Mouse (Mus musculus) frontal cortex, adult 2 months (tissue): ENCODE measurements around the gene Hormad1. TPM values are rescaled to one million over a fixed set of nuclear protein-coding genes. Genes with fewer than 3 reads are reported as not detected.
"Not testable (repeated sequence)": the region's sequence is repeated elsewhere in the genome, so short reads cannot be mapped to it uniquely, and the experiment has no call there.

Experiments
- DNase-seq, 2 experiments: peaks; one replicate each; pipeline ENCODE4 v3.0.0; 2022; ENCODE audit warnings: low spot score in 1 of 2; ENCODE audit errors: extremely low spot score in 1 of 2
- polyA plus RNA-seq: library from polyadenylated mRNA; depleted of rRNA; stranded (reverse); fragments of >200 nt; gene quantifications from 2 replicates; pipeline ENCODE4 v1.2.3, GENCODE M21; 2012

Hormad1 gene
- polyA plus RNA-seq, 1 experiment = not detected

GRCm38 (mm10) chr3:95553986-95554385 lies 5.5 kb upstream of the Hormad1 start:
- no peak for DNase-seq

GRCm38 (mm10) chr3:95560738-95561137 lies 1.3 kb downstream of the Hormad1 start:
- DNase-seq = no peak

- DNase-seq = no peak
These were observed 2.3 kb downstream of the Hormad1 start for GRCm38 (mm10) chr3:95561826-95562225.

DNA sequence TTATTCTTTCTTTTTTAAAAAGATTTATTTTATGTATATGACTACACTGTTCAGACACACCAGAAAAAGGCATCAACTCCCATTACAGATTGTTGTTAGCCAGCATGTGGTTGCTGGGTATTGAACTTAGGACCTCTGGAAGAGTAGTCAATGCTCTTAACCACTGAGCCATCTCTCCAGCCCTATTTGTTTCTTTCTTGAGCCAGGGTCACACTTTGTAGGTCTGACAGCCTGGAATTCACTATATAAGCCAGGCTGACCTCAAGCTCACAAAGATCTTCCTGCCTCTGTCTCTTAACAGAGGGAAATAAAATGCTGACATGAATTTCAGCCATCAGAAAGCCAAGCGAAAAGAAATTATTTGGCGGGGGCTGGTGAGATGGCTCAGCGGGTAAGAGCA lies 10.1 kb downstream of the Hormad1 start:
- DNase-seq = no peak

- peak in 1 of 2 experiments; percentile 1 for DNase-seq
These were observed 28.5 kb downstream of the Hormad1 start for GRCm38 (mm10) chr3:95587754-95588603.

DNA sequence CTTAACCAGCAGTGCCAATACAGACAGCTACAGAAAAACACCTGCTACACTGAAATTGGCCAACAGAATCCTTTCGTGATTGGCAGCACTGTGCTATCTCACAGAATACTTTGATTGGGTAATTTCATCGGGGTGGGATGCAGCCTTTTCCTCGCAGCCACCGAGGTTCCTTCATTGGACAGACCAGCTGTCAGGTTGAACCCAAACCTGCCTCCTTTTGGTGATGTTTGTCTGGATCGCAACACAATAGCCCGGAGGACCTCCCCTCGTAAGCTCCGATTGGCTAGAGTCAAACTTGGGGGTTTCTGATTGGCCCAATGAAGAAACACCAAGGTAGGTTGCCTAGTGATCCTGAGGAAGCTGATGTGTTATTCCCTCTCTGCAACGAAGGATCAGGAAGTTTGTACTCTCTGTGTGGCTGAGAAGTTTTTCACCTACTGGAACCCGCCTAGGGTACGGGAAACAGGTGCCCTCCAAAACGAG lies 29.2 kb downstream of the Hormad1 start, which contains the start of gene Golph3l:
Golph3l (plus strand) TSS at position 331 of the 483 bp plus-strand sequence.
- DNase-seq = peak; percentile 98 to 99

DNA sequence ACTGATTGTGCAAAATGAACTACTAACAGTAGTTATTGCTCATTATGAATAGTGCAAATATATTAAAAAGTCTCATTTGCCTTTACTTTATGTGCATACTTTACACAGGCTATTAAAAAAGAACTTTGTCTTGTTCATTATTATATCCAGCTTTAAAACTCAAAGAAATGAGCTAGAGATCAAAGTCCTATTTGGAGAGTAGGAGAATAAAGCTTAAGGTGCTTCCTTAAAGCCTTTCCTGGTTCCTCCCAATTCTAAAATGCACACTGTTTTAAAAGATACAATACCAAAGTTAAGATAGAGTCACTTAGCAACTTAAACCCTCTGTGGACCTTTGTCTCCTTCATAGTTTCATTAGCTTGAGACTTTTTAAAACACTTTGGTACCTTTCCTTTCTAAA lies 39.3 kb downstream of the Hormad1 start:
- DNase-seq = no peak

DNA sequence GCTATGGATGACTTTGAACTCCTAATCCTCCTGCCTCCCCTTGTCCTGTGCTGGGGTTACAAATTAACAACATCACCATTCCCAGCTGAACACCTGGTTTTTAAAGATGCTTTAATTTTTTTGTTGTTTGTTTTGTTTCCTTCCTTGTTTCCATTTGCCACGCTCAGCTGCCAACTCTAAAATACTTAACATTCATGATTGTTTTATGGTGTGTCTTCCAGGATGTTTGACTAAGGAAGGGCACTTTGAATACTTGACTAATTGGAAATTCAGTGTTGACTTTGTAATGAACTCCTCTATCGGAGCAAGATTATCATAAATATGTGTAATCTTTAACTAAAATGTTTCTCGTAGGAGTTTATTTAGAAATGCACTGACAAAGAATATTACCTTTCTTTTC lies 41.8 kb downstream of the Hormad1 start:
- DNase-seq = no peak

DNA sequence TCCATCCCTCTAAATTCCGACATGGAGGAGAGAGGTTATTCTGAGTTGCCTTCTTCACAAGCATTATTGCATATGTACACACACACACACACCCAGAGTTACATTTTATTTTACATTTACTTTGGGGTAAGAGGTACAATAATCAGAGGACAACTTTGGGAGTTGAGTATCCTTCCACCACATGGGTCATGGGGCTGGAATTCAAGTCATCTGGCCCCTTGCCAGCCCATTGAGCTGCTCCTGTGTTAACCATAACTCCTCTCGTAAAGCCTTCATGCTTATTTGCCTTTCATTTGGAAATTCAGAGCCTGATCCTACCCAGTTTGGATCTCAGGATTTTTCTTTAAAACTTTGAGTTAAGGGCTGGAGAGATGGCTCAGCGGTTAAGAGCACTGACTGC lies 46.6 kb downstream of the Hormad1 start:
- no peak for DNase-seq

DNA sequence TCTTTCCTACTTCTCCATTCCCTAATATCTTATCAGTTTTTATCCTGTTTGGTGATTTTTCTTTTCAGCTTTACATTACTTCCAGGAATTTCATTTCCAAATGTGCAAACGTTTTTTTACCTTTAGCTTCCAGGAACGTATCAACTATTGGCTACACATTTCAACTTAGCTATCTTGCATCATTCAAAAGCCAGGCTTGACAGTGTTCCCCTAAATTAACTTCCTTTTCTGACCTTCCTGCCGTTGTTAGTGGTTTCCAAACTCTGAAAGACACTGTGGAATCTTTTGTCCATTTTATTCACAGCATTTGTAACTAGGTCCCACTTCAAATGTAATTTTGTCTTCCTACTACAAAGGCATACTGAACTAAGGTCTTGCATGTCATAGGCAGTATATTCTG lies 49.7 kb downstream of the Hormad1 start:
- no peak for DNase-seq

DNA sequence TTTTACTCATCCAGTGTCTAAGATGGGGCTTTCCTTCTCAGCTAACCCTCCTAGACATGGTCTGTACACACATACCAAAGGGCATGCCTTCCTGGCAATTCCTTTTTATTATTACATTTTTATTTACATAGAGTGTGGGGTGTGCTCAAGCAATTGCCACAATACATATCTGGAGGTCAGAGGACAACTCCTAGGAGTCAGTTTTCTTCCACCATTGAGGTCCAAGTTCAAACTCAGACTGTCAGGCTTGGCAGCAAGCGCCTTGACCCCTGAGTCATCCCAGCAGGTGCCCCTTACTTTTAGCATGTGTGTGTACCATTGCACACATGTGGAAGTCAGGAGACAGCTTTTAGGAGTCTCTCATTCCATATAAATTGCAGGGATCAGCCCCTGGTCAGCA lies 54.5 kb downstream of the Hormad1 start:
- DNase-seq = no peak

DNA sequence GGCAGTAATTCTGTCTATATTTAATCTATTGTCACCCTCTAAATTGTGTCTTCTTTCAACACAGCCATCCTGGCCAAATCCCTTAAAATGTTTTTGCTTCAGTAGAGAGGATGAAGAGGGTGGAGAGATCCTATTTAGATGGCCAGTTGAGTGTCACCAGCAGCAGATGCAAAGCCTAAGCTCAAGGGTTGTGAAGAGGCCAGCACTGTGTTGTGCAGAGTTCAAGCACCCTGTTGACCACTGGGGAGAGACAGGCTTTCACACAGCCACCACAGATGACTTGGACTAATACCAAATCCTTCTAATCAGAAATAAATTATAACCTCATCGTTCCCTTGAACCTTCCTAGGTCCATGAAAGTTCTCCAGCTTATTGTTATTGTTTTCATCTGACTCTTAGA lies 59.0 kb downstream of the Hormad1 start:
- DNase-seq = no peak

DNA sequence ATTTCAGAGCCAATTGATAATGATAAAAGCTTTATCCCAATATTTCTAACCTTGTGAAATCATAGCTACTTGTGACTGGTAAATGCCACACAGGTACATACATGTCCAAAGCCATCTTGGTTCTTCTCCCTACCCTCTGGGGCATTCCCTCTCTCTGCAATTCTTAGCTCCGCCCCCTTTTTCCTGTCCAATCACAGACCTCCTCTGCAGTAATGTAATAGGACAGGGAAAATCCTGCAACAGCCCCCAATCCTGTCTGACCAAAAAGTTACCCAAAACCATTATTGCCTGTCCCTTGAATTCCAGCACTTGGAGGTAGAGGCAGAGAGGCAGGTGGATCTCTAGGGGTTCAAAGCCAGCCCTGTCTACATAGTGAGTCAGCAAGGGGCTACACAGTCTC lies 61.8 kb downstream of the Hormad1 start:
- DNase-seq = no peak

DNA sequence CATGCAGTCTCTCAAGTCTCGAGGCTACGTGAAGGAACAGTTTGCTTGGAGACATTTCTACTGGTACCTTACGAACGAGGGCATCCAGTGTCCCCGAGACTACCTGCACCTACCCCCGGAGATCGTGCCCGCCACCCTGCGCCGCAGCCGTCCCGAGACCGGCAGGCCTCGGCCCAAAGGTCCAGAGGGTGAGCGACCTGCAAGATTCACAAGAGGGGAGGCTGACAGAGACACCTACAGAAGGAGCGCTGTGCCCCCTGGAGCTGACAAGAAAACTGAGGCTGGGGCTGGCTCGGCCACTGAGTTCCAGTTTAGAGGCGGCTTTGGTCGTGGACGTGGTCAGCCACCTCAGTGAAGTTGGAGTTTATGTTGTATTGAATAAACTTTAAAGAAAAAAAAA lies 62.9 kb downstream of the Hormad1 start:
- DNase-seq = not testable (repeated sequence)

- no peak for DNase-seq
These were observed 64.1 kb downstream of the Hormad1 start for GRCm38 (mm10) chr3:95623551-95623950.

GRCm38 (mm10) chr3:95623991-95624515 lies 64.6 kb downstream of the Hormad1 start:
- not testable (repeated sequence) for DNase-seq

DNA sequence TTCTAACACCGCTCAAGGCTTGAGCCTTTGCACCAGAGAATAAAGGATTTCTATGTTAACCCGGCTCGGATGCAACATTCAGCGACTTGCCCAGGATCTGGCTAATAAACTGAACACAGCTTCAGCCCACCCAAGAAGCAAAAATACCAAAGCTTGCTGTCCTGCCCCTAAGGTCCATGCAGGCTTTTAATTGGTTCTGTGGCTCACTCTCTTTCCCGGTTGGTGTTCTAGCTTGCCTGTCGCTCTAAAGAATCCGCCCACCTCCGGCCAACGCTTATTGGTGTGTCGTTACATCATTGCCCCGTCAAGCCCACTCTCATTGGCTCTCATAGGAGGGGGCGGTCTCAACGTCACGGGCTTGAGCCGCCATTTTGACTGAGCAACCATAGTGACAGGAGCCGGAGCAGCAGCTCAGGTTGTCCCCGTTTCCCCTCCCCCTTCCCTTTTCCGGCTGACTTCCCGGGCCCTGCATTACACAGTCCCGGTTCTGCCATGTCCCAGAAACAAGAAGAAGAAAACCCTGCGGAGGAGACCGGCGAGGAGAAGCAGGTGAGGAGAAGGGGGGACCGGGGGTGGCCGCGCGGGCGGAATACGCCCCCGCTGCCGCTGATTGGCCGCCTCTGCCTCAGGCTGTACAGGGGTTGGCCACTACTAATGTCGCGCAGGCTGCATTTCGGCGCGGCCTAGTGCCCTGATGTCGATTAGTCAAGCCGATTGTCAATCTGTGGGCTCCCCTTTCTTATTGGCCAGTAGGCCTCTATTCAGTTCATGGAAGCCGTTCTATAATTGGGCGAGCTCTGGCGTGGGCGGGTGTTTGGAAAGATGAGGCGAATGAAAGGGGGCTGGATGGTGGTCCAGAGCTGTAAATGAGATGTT lies 65.4 kb downstream of the Hormad1 start, which contains the start of gene Ensa:
Ensa (plus strand) TSS at position 366 of the 876 bp plus-strand sequence.
- DNase-seq = peak; percentile 99 to 100

DNA sequence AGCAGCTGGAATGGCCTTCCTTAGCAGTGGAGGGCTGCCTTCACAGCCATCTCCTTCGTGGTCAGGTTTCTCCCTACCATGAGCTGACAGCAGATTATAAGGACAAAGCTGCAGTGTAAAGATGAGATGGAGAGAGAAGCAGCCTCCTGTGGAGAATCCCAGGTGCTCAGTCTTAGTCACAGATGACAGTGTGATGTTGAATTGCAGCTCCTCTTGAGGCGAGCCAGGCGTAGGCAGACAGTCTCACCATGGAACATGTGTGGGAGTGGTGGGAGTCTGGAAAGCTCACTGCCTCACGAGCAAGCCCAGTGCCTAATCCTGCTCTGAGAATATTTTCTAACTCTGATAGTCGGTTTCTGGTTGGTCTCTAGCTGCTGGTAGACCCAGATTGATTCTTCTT lies 68.3 kb downstream of the Hormad1 start:
- DNase-seq = peak; percentile 85 to 88

DNA sequence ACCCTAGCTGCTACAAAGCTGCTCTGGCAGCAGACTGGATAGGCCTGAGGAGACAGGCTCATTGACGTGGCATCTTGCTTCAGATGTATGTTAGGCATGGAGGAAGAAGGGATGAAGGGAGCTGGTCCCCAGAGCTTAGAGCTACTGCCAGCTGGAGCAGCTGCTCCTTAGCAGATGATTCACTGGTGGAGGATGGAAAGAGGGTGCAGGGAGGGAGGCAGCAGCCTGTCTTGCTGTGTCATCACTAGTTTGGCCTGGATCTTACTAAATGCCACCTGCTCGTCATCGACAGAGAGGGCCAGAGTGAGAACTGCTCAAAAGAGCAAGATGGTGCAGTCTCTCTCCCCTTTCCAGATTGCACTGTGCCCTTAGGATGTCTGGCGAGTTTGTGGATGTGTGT lies 70.3 kb downstream of the Hormad1 start:
- peak; percentile 75 to 85 for DNase-seq

DNA sequence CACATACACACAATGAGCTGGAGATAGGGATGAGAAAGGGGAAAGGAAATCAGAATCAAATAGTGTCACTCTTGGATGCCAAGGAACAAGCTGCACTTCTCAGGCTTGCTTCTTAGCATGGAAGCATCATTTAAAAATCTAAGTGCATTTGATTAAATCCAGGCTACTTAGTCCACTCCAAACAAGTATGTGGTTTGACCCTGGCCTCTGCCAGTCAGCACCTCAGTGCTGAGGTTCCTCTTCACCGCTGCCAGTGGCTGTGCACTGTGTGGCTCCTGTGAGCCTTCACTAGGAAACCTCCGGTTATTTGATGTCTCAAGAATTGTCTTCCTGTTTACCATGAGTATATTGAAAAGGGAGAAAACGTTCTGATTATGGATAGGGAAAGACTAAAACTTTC lies 71.4 kb downstream of the Hormad1 start:
- DNase-seq = no peak

DNA sequence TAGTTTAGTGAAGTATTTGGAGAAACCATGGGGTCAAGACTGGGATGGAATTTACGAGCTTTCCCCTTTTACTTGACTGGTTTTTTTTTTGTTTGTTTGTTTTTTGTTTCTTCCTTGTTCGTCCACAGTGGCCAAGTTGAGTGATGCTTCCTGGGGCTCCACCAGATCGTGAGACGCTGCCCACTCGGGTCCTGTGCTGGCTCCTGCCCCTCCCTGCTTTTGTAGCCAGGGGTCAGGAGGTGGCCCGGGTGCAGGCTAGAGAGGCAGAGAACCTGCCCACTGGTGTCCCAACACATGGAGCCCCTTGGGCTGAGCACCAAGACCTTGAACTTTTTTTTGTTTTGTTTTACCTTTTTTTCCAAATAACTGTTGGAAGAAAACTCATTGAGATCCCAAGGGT lies 71.8 kb downstream of the Hormad1 start:
- DNase-seq = no peak
